Mouse (Mus musculus): ENCODE data around the gene Disc1. TPM values are rescaled to one million over a fixed set of nuclear protein-coding genes. Genes with fewer than 3 reads are reported as not detected.

Disc1 gene
- total and polyA plus RNA-seq, 3 experiments: not detected

DNA sequence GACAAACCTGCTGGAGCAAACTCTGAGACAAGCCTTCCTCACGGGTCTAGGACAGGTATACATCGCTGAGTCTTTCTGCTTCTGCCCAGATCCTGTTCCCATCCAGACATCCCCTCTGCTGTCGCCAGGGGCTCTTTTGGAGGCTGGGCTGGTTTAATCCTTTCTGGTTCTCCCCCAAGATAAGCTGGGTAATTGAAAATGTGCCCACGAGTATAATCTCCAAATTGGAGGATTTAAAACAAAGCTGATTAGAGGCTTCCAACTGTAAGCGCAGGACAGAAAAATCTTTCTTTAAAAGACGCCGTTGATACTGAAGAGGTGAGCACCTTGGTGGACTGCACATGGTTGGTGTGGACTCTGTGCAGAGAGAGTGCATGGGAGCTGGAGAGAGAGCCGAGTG, 23.3 kb downstream of the Disc1 start:
- Histone ChIP-seq H3K4me2 (ENCODE audit: insufficient read depth, low read depth, poor library complexity, severe bottlenecking) (no peak overlapping the region), H3K27ac (ENCODE audit: insufficient read depth, low read depth) (no peak overlapping the region), H3K27me3 (replicated peaks) (no peaks in the 10 kb centered on the region), H3K36me3 (replicated peaks in 1 of 2; ENCODE audit: control insufficient read depth in 1 of 2, insufficient read depth in 1 of 2, low read length in 1 of 2) (no peaks in the 10 kb centered on the region), H3K4me1 (ENCODE audit: control insufficient read depth in 1 of 2, insufficient read depth in 2 of 2) (peaks cover 18% of the 10 kb centered on the region in 2 experiments), H3K9ac (ENCODE audit: insufficient read depth, low read depth) (no peak overlapping the region), H3K4me3 (replicated peaks in 1 of 3; ENCODE audit: low read depth in 2 of 3, low read length in 2 of 3, poor library complexity in 1 of 3) (no peak overlapping the region), H3K9me3 (replicated peaks; ENCODE audit: low read length) (no peaks in the 10 kb centered on the region), H3K79me2 (replicated peaks; ENCODE audit: control insufficient read depth, extremely low read depth, insufficient read depth, poor library complexity, severe bottlenecking) (no peaks in the 10 kb centered on the region)
- dilution Hi-C loops (cut with MboI; ENCODE audit: extremely low pct_ligation_motif_present, extremely low pct_unique_long_range_greater_than_20kb, low sequenced_read_pairs) (no loop called here), in situ Hi-C loops (cut with MboI; ENCODE audit: low pct_ligation_motif_present, low pct_unique_long_range_greater_than_20kb, low sequenced_read_pairs) (loop anchor here (10.0 kb wide), 2 partner anchors 487 to 797 kb away; partner anchors contain the start of gene Sipa1l2)
- no peak for TF ChIP-seq MEF2A (IDR thresholded peaks at IDR 0.05; ENCODE audit: borderline replicate concordance, low read depth, low read length)
- no peak for TF ChIP-seq KAT2A (IDR thresholded peaks at IDR 0.05; ENCODE audit: insufficient replicate concordance, low read length)
- TF ChIP-seq BHLHE40 (IDR thresholded peaks at IDR 0.05; ENCODE audit: low read depth, low read length): no peak
- no peak for TF ChIP-seq MAFK (IDR thresholded peaks at IDR 0.05; ENCODE audit: insufficient replicate concordance, low read length)
- no peak for TF ChIP-seq ZC3H11A (IDR thresholded peaks at IDR 0.05; ENCODE audit: low read depth, low read length)
- TF ChIP-seq POLR2A (IDR thresholded peaks at IDR 0.05; ENCODE audit: low read depth, low read length): no peak
- TF ChIP-seq E2F4 (IDR thresholded peaks at IDR 0.05; ENCODE audit: insufficient replicate concordance, low read depth, low read length): no peak
- TF ChIP-seq CHD2 (IDR thresholded peaks at IDR 0.05; ENCODE audit: low read length): no peak
- no peak for TF ChIP-seq ZKSCAN1 (IDR thresholded peaks at IDR 0.05; ENCODE audit: borderline replicate concordance, low read depth, low read length)
- no peak for TF ChIP-seq NRF1 (IDR thresholded peaks at IDR 0.05; ENCODE audit: low read depth, low read length)
- no peak for TF ChIP-seq SIN3A (IDR thresholded peaks at IDR 0.05; ENCODE audit: low read length)
- no peak for TF ChIP-seq SMC3 (IDR thresholded peaks at IDR 0.05; ENCODE audit: low read depth, low read length)
- no peak for TF ChIP-seq MYC (IDR thresholded peaks at IDR 0.05; ENCODE audit: low read depth, low read length)
- TF ChIP-seq CHD1 (IDR thresholded peaks at IDR 0.05; ENCODE audit: low read depth, low read length): no peak
- TF ChIP-seq TCF12 (IDR thresholded peaks at IDR 0.05; ENCODE audit: low read depth, low read length): no peak
- no peak for DNase-seq (ENCODE audit: extremely low read depth)

GRCm38 (mm10) chr8:125078771-125079384, 24.9 kb downstream of the Disc1 start:
- dilution Hi-C loops (cut with MboI; ENCODE audit: extremely low pct_ligation_motif_present, extremely low pct_unique_long_range_greater_than_20kb, low sequenced_read_pairs) (no loop called here), in situ Hi-C loops (cut with MboI; ENCODE audit: low pct_ligation_motif_present, low pct_unique_long_range_greater_than_20kb, low sequenced_read_pairs) (loop anchor here (10.0 kb wide), 2 partner anchors 486 to 796 kb away; partner anchors contain the start of gene Sipa1l2)
- Histone ChIP-seq H3K4me2 (ENCODE audit: insufficient read depth, low read depth, poor library complexity, severe bottlenecking) (no peak overlapping the region), H3K79me2 (replicated peaks; ENCODE audit: control insufficient read depth, extremely low read depth, insufficient read depth, poor library complexity, severe bottlenecking) (no peaks in the 10 kb centered on the region), H3K9me3 (replicated peaks; ENCODE audit: low read length) (no peaks in the 10 kb centered on the region), H3K36me3 (replicated peaks in 1 of 2; ENCODE audit: control insufficient read depth in 1 of 2, insufficient read depth in 1 of 2, low read length in 1 of 2) (no peaks in the 10 kb centered on the region), H3K4me1 (ENCODE audit: control insufficient read depth in 1 of 2, insufficient read depth in 2 of 2) (peaks cover 25% of the 10 kb centered on the region in 2 experiments), H3K27me3 (replicated peaks) (no peaks in the 10 kb centered on the region), H3K9ac (ENCODE audit: insufficient read depth, low read depth) (no peak overlapping the region), H3K27ac (ENCODE audit: insufficient read depth, low read depth) (no peak overlapping the region), H3K4me3 (replicated peaks in 1 of 3; ENCODE audit: low read depth in 2 of 3, low read length in 2 of 3, poor library complexity in 1 of 3) (no peak overlapping the region)
- TF ChIP-seq NRF1 (IDR thresholded peaks at IDR 0.05; ENCODE audit: low read depth, low read length): no peak
- no peak for TF ChIP-seq CHD1 (IDR thresholded peaks at IDR 0.05; ENCODE audit: low read depth, low read length)
- TF ChIP-seq CHD2 (IDR thresholded peaks at IDR 0.05; ENCODE audit: low read length): no peak
- TF ChIP-seq TBP (conservative IDR thresholded peaks at IDR 0.05; ENCODE audit: low read depth, low read length): no peak
- no peak for TF ChIP-seq MAX (IDR thresholded peaks at IDR 0.05; ENCODE audit: low read length)
- TF ChIP-seq JUND (conservative IDR thresholded peaks at IDR 0.05; ENCODE audit: low read depth, low read length): no peak
- TF ChIP-seq USF1 (IDR thresholded peaks at IDR 0.05; ENCODE audit: low read depth, low read length): no peak
- TF ChIP-seq MYC (IDR thresholded peaks at IDR 0.05; ENCODE audit: low read depth, low read length): no peak
- no peak for TF ChIP-seq RCOR1 (conservative IDR thresholded peaks at IDR 0.05; ENCODE audit: low read depth, low read length)
- no peak for TF ChIP-seq KAT2A (IDR thresholded peaks at IDR 0.05; ENCODE audit: insufficient replicate concordance, low read length)
- no peak for TF ChIP-seq EP300 (IDR thresholded peaks at IDR 0.05; ENCODE audit: low read length)
- no peak for TF ChIP-seq MAFK (IDR thresholded peaks at IDR 0.05; ENCODE audit: insufficient replicate concordance, low read length)
- TF ChIP-seq RAD21 (IDR thresholded peaks at IDR 0.05; ENCODE audit: low read depth, low read length): no peak
- TF ChIP-seq POLR2A (IDR thresholded peaks at IDR 0.05; ENCODE audit: low read depth, low read length): no peak
- TF ChIP-seq SIN3A (IDR thresholded peaks at IDR 0.05; ENCODE audit: low read length): no peak
- DNase-seq (ENCODE audit: extremely low read depth): no peak
